ENCODE assay signal across 9 mouse cellular contexts in genomic region chr3:35084091-35084867, GRCm38 (mm10).
A peak's percentile ranks its signal among the peaks of the same experiment; 100 is the strongest.
DNase-seq lines count a peak whose midpoint lies in the region; ATAC-seq lines count a peak whose summit lies in the region.
"Had no signal": no experiment of that assay in that cellular context is flagged by ENCODE, and none has a peak within 500 bp of the region (broad histone marks: within the 10 kb centered on the region; RNA-seq: fewer than 3 reads in every experiment).

No protein-coding gene starts in this region.

- H3K4me3 ChIP-seq in forebrain, embryonic 15.5 days = no peak overlapping the region
- H3K4me3 ChIP-seq in hindbrain, embryonic 16.5 days (ENCODE audit: low read length) = no peak overlapping the region
- no peak overlapping the region for H3K4me3 ChIP-seq in neural tube, embryonic 14.5 days (ENCODE audit: low read depth, low read length)
- H3K4me3 ChIP-seq in liver, embryonic 11.5 days (ENCODE audit: low read depth, low read length) = no peak overlapping the region

- no peaks in the 10 kb centered on the region for H3K9me3 ChIP-seq in forebrain, embryonic 15.5 days
- no peaks in the 10 kb centered on the region for H3K9me3 ChIP-seq in hindbrain, embryonic 16.5 days (ENCODE audit: control insufficient read depth, low read length)
- H3K9me3 ChIP-seq in neural tube, embryonic 14.5 days (ENCODE audit: control insufficient read depth, low read length) = no peaks in the 10 kb centered on the region
- no peaks in the 10 kb centered on the region; the same call in 1 of the 2 replicates for H3K9me3 ChIP-seq in liver, embryonic 11.5 days (ENCODE audit: control insufficient read depth, low read length)

- peak; percentile 21 for DNase-seq in left cerebral cortex, postnatal 4 days
- DNase-seq in left cerebral cortex, adult 8-10 months (ENCODE audit: low spot score in 2 of 2) = no peak
- no peak for DNase-seq in cerebellum, adult 9-10 months
- no peak for DNase-seq in liver, embryonic 11.5 days (ENCODE audit: low spot score)
- DNase-seq in testis, postnatal 14 days (ENCODE audit: low spot score) = no peak

- 12% methylated on average over 11 of the region's 11 CpGs for WGBS in forebrain, embryonic 15.5 days
- WGBS in hindbrain, embryonic 16.5 days = 28% methylated on average over 11 of the region's 11 CpGs
- WGBS in neural tube, embryonic 14.5 days = 24% methylated on average over 11 of the region's 11 CpGs
- 80% methylated on average over 11 of the region's 11 CpGs for WGBS in liver, embryonic 11.5 days

- no peaks in the 10 kb centered on the region for H3K36me3 ChIP-seq in forebrain, embryonic 15.5 days
- H3K36me3 ChIP-seq in hindbrain, embryonic 16.5 days (ENCODE audit: control insufficient read depth, insufficient read depth, low read length) = no peaks in the 10 kb centered on the region
- H3K36me3 ChIP-seq in neural tube, embryonic 14.5 days (ENCODE audit: control insufficient read depth, insufficient read depth, low read length) = no peaks in the 10 kb centered on the region
- no peaks in the 10 kb centered on the region for H3K36me3 ChIP-seq in liver, embryonic 11.5 days (ENCODE audit: control insufficient read depth, insufficient read depth, low read length)

- H3K4me1 ChIP-seq in forebrain, embryonic 15.5 days = peaks cover 27% of the 10 kb centered on the region
- H3K4me1 ChIP-seq in hindbrain, embryonic 16.5 days (ENCODE audit: control insufficient read depth, insufficient read depth, low read depth, low read length) = peaks cover 13% of the 10 kb centered on the region
- H3K4me1 ChIP-seq in neural tube, embryonic 14.5 days (ENCODE audit: control insufficient read depth, insufficient read depth, low read length) = 0 out of 2 replicates have a peak, but pooled peaks cover 8% of the 10 kb centered on the region
- H3K4me1 ChIP-seq in liver, embryonic 11.5 days (replicated peaks; ENCODE audit: control insufficient read depth, insufficient read depth, low read length) = no peaks in the 10 kb centered on the region

- H3K4me2 ChIP-seq in forebrain, embryonic 15.5 days (replicated peaks) = no peak overlapping the region
- H3K4me2 ChIP-seq in hindbrain, embryonic 16.5 days (ENCODE audit: low read length) = no peak overlapping the region
- no peak overlapping the region for H3K4me2 ChIP-seq in neural tube, embryonic 14.5 days (ENCODE audit: low read depth, low read length)
- no peak overlapping the region for H3K4me2 ChIP-seq in liver, embryonic 11.5 days

- no peaks in the 10 kb centered on the region for H3K27me3 ChIP-seq in forebrain, embryonic 15.5 days
- no peaks in the 10 kb centered on the region for H3K27me3 ChIP-seq in hindbrain, embryonic 16.5 days (replicated peaks; ENCODE audit: control insufficient read depth, insufficient read depth, low read length)
- H3K27me3 ChIP-seq in neural tube, embryonic 14.5 days (ENCODE audit: control insufficient read depth, insufficient read depth, low read length) = no peaks in the 10 kb centered on the region
- no peaks in the 10 kb centered on the region for H3K27me3 ChIP-seq in liver, embryonic 11.5 days (replicated peaks; ENCODE audit: control insufficient read depth, insufficient read depth, low read length)
- H3K27me3 ChIP-seq: CH12.LX had no signal

- H3K9ac ChIP-seq in forebrain, embryonic 15.5 days (replicated peaks) = no peak overlapping the region
- no peak overlapping the region for H3K9ac ChIP-seq in hindbrain, embryonic 16.5 days (ENCODE audit: low read depth, low read length)
- H3K9ac ChIP-seq in neural tube, embryonic 14.5 days (replicated peaks; ENCODE audit: low read depth, low read length) = no peak overlapping the region
- H3K9ac ChIP-seq in liver, embryonic 11.5 days (ENCODE audit: low read depth, low read length) = no peak overlapping the region

- peak; percentile 83 for ATAC-seq in forebrain, embryonic 15.5 days (replicated peaks)
- peak; percentile 59 for ATAC-seq in hindbrain, embryonic 16.5 days
- peak; percentile 69; the same call in 1 of the 2 replicates for ATAC-seq in neural tube, embryonic 14.5 days (ENCODE audit: low read depth)
- ATAC-seq in liver, embryonic 11.5 days (replicated peaks; ENCODE audit: low FRiP score) = no peak

- intact Hi-C loops in left cerebral cortex, postnatal 4 days (cut with DNase I) = no loop called here

- peak overlapping the region; percentile 75 for H3K27ac ChIP-seq in forebrain, embryonic 15.5 days (replicated peaks)
- 0 out of 2 replicates have a peak overlapping the region, but pooled peaks have one; percentile 7 for H3K27ac ChIP-seq in hindbrain, embryonic 16.5 days (ENCODE audit: low read depth, low read length)
- peak overlapping the region; percentile 64 for H3K27ac ChIP-seq in neural tube, embryonic 14.5 days (ENCODE audit: low read depth, low read length)
- H3K27ac ChIP-seq in liver, embryonic 11.5 days (ENCODE audit: low read depth, low read length) = no peak overlapping the region
